Mouse (Mus musculus): ENCODE data around the gene Gja4.

DNA sequence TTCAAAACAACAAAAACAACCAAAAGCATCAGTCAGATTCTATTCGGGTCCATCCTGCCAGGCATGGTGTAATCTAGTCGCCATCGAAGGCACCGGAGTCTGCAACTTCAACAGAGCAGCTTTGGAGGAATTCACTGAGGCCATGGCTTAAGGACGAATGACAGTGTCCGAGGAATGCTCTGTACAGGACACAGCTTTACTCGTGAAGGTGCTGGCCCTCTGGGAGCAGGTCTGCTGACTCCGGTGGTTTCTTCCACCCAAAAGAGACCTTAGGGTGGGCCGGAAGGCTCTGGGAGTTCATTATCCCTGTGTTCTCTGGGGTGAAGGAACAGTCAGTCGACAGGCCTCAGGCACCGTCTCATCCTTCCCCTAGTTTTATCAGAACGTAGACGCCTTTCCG lies 52.2 kb downstream of the Gja4 start:
- no peak for TF ChIP-seq POLR2A (IDR thresholded peaks at IDR 0.05; ENCODE audit: insufficient read length, low read depth)
- TF ChIP-seq USF1 (IDR thresholded peaks at IDR 0.05; ENCODE audit: low read depth), result no peak
- no peak for TF ChIP-seq SRF (IDR thresholded peaks at IDR 0.05; ENCODE audit: control insufficient read depth, insufficient read length, low read depth)
- no peak for TF ChIP-seq E2F4 (IDR thresholded peaks at IDR 0.05; ENCODE audit: insufficient read depth)
- no peak for TF ChIP-seq CEBPB (IDR thresholded peaks at IDR 0.05; ENCODE audit: insufficient read depth, poor library complexity, severe bottlenecking)
- TF ChIP-seq TCF12 (IDR thresholded peaks at IDR 0.05; ENCODE audit: insufficient read depth, poor library complexity, severe bottlenecking), result no peak
- TF ChIP-seq POLR2AphosphoS2 (IDR thresholded peaks at IDR 0.05; ENCODE audit: insufficient read length, low read depth), result no peak
- TF ChIP-seq TCF3 (IDR thresholded peaks at IDR 0.05; ENCODE audit: insufficient read length, low read depth), result no peak
- no peak for TF ChIP-seq MYOG (IDR thresholded peaks at IDR 0.05; ENCODE audit: control insufficient read depth in 1 of 3, insufficient read depth in 1 of 3, insufficient read length in 2 of 3, low read depth in 2 of 3)
- TF ChIP-seq MYOD1 (IDR thresholded peaks at IDR 0.05; ENCODE audit: control insufficient read depth in 1 of 3, insufficient read length in 2 of 3, low read depth in 2 of 3), result no peak
- no peak for TF ChIP-seq MAX (IDR thresholded peaks at IDR 0.05; ENCODE audit: low read depth)

Measured in myocyte (in vitro differentiated cells).